Mouse (Mus musculus) small intestine, adult 2 months (tissue): ENCODE results near the gene Nup205.

Experiments
- CTCF ChIP-seq: fragments of 200-500 bp; IDR thresholded peaks from 2 replicates; pipeline ENCODE4 v1.5.1; 2012; ENCODE audit warnings: low read depth, mild to moderate bottlenecking, control low read depth, inconsistent platforms, low read length, moderate library complexity, mixed read lengths; ENCODE audit not compliant: insufficient replicate concordance, insufficient read length; ENCODE audit errors: extremely low read depth
- POLR2A ChIP-seq: fragments of 200-500 bp; IDR thresholded peaks from 2 replicates; pipeline ENCODE4 v1.6.1; 2012; ENCODE audit warnings: low read depth, mild to moderate bottlenecking, control low read depth, inconsistent platforms, low read length, moderate library complexity

DNA sequence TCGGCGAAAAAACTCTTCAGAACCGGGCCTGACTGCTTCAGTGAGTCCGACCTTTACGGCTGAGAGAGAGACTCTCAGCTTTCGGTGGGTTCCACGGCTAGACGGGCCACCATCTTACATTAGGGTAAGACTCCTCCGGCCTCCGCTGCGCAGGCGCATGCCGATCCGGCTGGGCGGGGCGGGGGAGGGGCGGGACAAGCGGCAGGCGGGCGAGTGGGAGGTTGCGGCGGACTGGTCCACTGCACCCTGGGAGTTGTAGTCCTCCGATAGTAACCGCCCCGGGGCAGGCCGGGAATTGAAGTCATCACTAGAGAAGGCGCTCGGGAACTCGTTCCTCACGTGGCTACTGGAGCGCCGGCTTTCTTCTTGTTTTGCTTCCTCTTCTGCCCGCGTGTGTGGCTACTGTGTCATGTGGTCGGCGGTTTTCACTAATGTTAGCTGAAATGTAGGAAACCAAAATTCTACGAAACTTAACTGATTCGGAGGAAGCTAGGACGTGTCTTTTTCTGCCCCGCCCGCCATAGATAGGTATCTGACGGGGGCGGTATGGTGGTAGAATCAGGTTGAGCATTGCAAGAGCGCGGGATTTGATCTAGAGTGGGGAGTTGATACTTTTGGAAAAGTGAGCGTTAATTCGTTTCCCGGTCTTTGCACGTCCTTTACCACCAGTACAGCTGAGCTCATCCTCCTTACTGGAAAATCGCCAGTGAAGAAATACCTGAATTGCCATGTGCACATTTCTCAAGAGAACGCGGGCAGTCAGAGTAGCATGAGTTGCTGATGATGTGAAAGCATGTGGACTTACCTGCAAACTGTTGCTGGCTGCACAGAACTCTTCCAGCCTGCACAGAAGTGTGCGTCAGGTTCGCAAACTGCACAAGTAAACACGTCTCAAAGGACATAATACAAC, 43.4 kb upstream of the Nup205 start, which contains the start of gene Cnot4:
- no peak for TF ChIP-seq CTCF
- peak; percentile 67; the same call in 1 of the 2 replicates for TF ChIP-seq POLR2A
